Mouse (Mus musculus) layer of hippocampus, adult 2 months (tissue): Measurements from ENCODE around the gene Fam168b. TPM values are rescaled to one million over a fixed set of nuclear protein-coding genes. Genes with fewer than 3 reads are reported as not detected.

Experiments
- DNase-seq, 2 experiments: peaks; one replicate each; pipeline ENCODE4 v3.0.0; 2022; ENCODE audit warnings: low spot score in 2 of 2
- H3K27ac ChIP-seq: fragments of 200-600 bp; 2 replicates; pipeline ENCODE4 v1.8.1; 2022
- H3K4me3 ChIP-seq: fragments of 200-600 bp; 2 replicates; pipeline ENCODE4 v1.8.1; 2022; ENCODE audit warnings: mild to moderate bottlenecking
- CTCF ChIP-seq: fragments of 200-600 bp; conservative IDR thresholded peaks from 2 replicates; pipeline ENCODE4 v1.8.1; 2022; ENCODE audit warnings: antibody characterized with exemption, mild to moderate bottlenecking, moderate library complexity
- total RNA-seq, 2 experiments: library from RNA; stranded (reverse); gene quantifications; 2 replicates each; pipeline ENCODE4 v1.2.3; 2021

Gene Fam168b
- total RNA-seq, 2 experiments from 2014 or later = 223 to 226 TPM

DNA sequence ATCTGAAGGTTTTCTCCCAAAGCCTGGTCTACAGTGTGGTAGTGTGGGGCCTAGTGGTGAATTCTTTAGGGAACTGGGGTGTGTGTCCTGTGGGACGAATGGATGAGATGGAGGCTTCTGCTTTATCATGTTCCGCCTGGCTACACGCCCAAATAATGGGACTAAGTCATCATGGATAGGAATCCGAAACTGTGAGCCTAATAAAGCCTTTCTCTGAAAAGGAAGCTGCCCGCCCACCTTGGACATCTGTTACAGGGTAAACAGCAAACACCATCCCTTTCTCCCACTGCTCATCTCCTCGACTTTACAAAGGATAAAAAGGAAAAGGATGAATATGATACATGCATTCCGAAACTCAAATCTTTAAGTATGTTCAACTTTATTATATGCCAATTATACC, 20.9 kb downstream of the Fam168b start:
- Histone ChIP-seq H3K27ac (0 out of 2 replicates have a peak overlapping the region, but pooled peaks have one; percentile 32), H3K4me3 (no peak overlapping the region)
- TF ChIP-seq CTCF = no peak
- DNase-seq = no peak

DNA sequence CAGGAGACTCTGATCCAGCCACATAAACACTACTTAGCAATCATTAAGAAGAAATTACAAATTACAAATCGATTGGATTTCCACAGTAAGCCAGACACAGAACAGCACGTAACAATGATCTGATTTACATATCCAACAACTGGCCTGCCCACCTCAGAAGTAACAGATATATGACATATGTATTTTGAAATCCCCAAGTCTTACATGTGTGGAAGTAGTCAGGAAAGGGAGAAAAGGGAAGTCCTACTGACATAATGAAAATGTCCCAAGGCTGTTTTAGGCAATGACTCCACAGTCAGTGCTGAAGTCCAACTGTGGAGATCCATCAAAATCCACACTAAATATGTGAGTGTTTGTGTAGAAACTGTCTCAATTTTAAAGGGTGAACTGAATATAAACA, 21.5 kb downstream of the Fam168b start:
- H3K27ac ChIP-seq = no peak overlapping the region; the same call in 1 of the 2 replicates
- no peak for TF ChIP-seq CTCF
- H3K4me3 ChIP-seq = no peak overlapping the region

DNA sequence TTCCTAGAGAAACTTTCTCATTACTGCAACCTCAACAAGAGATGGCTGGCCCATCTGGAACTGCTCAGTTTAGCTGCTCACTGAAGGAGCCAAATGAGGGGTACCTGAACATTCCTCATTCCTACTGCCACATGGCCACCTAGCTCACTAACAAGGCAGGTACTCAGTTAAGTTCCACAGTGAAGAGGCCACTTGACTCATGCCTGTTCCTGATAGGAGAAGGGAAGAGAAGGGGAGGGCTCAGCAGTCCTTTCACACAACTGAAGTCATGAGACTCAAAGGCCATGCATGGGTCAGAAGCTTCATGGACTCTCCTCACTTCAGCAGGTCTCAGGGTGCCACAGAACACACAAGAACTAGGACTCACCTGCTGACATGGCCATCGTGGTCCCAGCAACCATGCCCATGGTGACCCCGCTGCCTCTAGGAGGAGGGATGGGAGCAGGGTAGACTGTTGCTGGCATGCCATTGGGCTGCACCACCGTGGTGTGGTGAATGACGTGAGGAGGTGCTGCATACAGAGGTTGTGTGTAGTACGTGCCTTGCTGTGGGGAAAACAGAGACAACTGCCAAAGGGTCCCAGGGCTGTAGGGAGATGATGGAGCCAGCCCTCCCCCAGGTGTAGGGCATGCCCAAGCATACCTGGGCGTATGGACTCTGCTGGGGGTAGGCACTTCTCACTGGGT, 23.5 kb downstream of the Fam168b start:
- no peak for TF ChIP-seq CTCF
- DNase-seq = no peak
- H3K27ac ChIP-seq = peak overlapping the region; percentile 61; the same call in 1 of the 2 replicates
- H3K4me3 ChIP-seq = no peak overlapping the region

More for the DNA sequence above, 21.5 kb downstream of the Fam168b start:
- no peak for DNase-seq

DNA sequence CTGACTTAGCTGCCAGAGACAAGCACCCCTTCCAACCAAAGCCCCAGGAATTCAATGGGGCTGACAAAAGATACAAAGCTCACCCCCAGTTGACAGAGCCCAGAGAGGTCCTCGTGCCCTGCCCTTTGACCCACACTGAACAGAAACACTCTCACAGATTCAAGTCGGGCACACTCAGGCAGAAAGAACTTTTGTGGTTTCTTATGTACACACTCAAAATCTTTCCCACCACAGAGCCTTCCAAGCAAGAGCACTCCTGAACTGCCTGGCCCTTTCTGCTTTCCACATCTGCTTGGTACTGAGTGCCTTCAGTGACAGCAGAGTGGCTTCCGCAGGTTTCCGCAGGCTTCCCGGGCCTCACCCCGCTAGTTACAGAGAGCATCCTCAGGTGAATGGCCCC, 27.0 kb downstream of the Fam168b start:
- DNase-seq = no peak
- Histone ChIP-seq H3K27ac (no peak overlapping the region), H3K4me3 (no peak overlapping the region)
- no peak for TF ChIP-seq CTCF

DNA sequence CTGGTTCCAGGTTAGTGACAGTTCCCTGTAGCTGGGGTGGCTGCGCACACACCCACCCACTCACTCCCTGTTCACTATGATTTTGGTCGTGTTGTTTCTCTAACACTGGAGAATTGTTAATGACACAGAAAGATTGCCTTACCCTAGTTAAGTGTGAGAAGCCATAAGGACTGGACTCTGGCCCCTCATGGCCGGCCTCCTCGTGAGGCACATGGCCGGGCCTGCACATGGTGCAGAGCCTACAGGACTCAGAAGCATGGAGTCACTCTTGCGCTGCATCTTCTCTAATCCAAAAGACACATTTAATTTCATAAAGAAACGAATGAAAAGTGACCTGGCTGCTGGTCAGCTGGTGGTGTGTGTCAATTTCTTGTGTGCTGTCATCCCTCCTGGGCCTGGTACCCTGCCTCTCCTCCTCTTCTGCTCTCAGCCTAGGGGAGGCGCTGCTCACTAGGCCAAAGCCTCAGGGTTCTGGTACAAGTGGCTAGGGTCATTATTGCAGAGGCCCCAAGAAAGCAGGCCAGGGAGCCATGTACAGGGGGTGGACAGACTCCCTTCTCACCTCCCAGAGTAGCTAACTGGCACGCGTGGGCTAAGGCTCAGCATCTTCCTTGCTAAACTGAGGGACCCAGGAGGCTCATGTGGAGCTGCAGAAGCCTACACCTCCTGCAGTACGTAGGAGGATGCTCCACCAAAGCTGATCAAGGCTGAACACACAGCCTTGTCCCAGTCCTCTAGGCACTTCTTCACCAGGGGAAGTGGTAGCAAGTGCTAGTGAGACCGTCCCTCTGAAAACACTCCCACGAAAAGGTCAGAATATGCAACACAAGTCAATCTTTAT, 30.2 kb downstream of the Fam168b start:
- DNase-seq = no peak
- Histone ChIP-seq H3K27ac (peak overlapping the region; percentile 75), H3K4me3 (no peak overlapping the region)
- peak; percentile 46 for TF ChIP-seq CTCF

DNA sequence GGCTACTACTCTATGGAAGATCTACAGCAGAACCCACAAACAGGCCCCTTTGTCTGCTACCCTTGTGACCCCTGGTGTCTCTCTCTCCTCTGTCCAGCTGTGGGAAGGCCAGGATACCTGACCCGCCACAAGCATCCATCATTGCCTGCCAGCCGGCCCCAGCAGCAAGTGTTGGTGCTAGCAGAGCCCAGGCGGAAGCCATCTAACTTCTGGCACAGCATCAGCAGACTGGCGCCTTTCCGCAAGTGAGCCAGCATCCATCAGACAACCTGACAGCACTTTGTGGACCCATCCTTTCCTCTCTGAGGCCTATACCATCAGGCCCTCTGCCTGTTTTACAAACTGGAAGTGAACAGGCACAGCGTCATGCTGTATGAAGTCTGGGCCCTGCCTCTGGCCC, 31.3 kb downstream of the Fam168b start:
- no peak for DNase-seq
- peak overlapping the region; percentile 75 for H3K27ac ChIP-seq
- no peak for TF ChIP-seq CTCF
- H3K4me3 ChIP-seq = no peak overlapping the region

DNA sequence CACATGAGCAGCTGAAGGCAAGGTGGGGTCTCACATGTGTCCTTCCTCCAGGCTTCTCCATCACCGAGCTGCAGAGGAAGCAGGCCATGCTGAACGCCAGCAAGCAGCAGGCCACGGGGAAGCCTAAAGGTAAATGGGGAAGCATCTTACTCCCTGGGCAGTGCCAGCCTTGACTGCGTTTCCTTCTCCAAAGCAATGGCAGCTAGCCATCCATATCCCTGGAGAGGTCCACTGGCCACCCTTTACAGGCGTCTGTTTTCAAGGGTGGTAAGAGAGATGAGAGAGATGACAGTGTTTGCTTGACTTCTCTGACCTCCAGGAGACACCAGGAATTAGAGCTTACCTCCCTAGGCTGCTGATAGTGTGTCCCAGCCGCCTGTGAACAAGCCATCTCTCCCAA, 31.8 kb downstream of the Fam168b start:
- Histone ChIP-seq H3K27ac (peak overlapping the region; percentile 75), H3K4me3 (no peak overlapping the region)
- no peak for TF ChIP-seq CTCF
- no peak for DNase-seq

DNA sequence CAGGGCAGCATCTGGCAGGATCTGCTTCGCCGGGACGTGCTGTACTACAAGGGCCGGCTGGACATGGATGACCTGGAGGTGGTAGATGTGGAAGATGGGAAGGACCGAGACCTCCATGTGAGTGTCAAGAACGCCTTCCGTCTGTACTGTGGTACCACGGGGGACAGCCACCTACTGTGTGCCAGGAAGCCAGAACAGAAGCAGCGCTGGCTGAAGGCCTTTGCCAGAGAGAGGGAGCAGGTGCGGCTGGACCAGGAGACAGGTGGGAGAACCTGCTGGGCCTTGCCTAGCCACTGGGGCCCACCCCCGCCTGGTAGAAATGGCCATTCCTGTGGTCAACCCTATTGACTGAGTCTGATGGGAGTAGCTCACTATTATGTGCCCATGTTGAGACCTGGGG, 32.6 kb downstream of the Fam168b start:
- no peak for DNase-seq
- no peak overlapping the region for H3K4me3 ChIP-seq
- no peak for TF ChIP-seq CTCF
- H3K27ac ChIP-seq = peak overlapping the region; percentile 75

DNA sequence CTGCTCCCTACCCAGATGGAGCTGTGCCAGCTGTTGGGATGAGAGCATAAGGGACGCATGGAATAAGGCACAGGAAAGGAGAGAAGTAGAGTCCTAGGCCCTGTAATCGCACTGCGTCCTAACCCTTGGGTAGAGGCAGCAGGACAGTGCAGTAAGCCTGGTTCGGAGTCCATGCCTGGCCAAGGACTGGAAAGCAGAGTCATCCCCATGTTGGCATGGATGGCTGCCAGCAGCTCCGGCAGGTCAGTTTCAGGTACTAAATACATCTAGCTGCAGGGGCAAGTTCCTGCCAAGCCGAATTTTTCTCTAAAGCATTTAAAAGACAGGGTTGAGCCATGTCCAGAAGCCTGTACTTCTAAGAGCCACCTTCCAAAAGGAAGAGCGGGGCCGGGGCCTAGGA, 34.4 kb downstream of the Fam168b start:
- no peak for DNase-seq
- Histone ChIP-seq H3K27ac (peak overlapping the region; percentile 5; the same call in 1 of the 2 replicates), H3K4me3 (no peak overlapping the region)
- TF ChIP-seq CTCF = no peak

DNA sequence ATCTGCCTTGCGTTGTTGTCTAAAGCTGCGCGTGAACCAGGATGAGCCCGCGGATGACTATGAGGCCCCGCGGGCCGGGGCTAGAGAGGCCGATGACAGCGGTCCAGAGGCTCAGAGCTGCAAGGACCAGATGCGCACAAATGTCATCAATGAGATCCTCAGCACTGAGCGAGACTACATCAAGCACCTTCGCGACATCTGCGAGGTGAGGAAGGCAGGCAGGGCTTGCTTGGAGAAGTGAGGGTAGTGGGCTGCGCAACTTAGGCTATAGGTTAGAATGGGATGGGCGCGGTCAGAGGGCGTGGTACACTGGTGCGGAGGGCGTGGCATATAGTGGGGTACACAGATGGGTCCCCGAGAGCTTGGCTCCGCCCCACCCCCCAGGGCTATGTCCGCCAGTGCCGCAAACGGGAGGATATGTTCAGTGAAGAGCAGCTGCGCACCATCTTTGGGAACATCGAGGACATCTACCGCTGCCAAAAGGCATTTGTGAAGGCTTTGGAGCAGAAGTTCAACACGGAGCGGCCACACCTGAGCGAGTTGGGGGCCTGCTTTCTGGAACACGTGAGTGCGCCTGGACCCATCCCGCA, 36.8 kb downstream of the Fam168b start:
- peak overlapping the region; percentile 75 for H3K27ac ChIP-seq
- no peak for TF ChIP-seq CTCF
- no peak overlapping the region for H3K4me3 ChIP-seq
- DNase-seq = peak in 1 of 2 experiments; percentile 54

DNA sequence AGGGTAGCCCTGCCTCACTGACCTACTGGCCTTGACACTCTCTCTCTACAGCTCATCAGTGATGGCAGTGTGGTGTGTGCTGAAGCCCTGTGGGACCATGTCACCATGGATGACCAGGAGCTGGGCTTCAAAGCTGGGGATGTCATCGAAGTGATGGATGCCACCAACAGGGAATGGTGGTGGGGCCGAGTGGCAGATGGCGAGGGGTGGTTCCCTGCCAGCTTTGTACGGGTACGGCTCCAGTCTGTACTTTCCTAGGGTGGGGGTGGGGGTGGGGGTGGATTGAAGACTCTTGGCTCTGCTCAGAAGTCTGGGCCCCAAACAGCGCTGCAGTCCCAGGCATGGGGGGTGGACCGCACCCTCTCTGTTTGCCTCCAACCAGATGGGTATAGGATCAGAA, 38.0 kb downstream of the Fam168b start:
- TF ChIP-seq CTCF = no peak
- no peak for DNase-seq

DNA sequence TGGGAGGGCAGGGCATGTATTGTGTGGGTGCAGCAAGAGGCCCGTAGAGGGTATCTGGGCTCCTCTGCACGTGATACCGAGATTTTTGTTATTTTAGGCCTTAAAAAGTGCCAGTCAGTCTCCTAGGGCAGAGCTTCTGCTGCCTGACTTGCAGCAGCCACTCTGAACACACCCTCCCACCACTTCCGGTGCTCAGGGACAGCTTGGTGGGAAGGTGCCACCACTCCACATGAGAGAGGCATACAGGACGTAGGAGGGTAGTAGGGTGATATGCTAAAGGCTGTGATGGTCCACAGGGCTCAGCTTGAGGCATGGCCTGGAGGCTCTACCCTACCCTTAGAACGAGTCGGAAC, 40.6 kb downstream of the Fam168b start:
- TF ChIP-seq CTCF = no peak
- peak overlapping the region; percentile 99 for H3K27ac ChIP-seq
- DNase-seq = peak; percentile 67 to 68
- peak overlapping the region; percentile 82 for H3K4me3 ChIP-seq

More for the DNA sequence above, 38.0 kb downstream of the Fam168b start:
- Histone ChIP-seq H3K27ac (peak overlapping the region; percentile 75), H3K4me3 (no peak overlapping the region)

DNA sequence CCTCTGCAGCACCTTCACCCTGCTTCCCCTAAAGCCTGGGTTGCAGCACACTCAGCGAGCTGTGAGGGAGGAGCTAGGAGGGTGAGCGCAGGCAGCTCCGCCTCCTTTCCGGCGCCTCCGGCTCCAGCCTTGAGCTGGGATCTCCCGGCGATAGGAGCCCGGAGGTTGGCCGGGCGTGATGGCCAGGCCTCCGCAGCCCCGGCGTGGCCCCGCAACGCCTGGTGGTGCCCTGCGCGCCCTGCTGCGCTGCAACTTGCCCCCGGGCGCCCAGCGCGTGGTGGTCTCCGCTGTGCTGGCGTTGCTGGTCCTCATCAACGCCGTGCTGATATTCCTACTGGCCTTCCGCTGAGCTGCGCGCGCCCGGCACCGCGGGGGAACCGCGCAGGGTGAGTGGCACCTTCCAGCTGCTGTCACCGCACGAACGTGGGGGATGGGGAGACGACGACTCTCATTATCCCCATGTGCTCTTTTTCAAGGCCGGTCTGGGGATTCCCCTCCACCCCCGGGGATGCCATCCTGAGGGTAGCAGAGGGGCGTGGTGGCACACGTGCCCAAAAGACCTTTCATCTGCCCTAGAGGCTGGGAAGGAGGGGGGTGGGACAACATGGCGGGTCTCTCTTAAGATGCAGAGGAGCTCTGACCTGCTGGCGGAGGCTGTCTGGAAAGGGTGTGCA, 41.1 kb downstream of the Fam168b start:
- TF ChIP-seq CTCF = no peak
- peak overlapping the region; percentile 99 for H3K27ac ChIP-seq
- DNase-seq = peak; percentile 63 to 69
- peak overlapping the region; percentile 82 for H3K4me3 ChIP-seq
